ENCODE assay signal across 8 mouse cellular contexts in the genomic region with DNA sequence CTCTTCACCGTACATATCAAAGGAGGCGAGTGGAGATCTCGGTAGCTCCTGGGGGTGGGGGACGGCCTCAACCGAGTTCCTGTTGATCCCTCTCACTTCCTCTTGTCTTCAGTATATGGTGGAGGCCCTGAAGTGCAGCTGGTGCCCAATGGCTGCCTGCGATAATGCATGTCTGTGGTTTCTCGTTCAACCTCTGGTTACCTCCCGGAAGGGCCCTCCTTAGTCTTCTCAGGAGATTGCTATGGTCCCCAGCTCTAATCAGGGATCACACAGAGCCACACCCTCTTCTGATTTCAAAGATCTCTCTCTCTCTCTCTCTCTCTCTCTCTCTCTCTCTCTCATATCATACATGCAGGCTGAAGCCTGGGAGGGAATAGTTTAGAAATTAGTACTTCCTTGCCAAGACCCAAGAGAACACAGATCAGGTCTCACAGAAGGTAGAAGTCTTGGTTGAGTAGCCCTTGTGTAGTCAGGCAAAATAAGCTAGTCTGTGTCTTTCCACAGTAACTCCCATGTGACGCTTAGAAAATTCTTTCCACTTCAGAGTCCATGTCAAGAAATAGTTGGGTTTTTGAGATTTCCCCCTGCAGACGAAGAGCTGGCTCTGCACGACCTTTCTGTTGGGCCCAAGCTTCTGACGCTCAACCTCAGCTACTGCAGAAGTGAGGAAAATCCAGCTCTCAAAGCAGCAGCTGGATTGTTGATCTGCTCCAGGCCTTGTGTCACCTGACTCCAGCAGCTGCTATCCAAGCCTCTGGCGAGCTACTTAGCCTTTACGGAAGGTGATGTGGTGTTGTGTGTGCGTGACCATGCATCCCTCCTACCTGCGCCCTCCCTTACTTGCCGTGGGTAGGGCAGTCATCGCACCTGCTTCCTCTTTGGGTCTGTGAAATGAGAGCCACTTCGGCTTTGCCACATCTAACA. TPM values are rescaled to one million over a fixed set of nuclear protein-coding genes. Genes with fewer than 3 reads are reported as not detected.
A peak's percentile ranks its signal among the peaks of the same experiment; 100 is the strongest.
DNase-seq lines count a peak whose midpoint lies in the region; ATAC-seq and TF ChIP-seq lines count a peak whose summit lies in the region.

No protein-coding gene starts in this region.

- H3K9ac ChIP-seq in liver, adult 2 months (ENCODE audit: low read depth, low read length) = no peak overlapping the region
- no peak overlapping the region for H3K9ac ChIP-seq in forebrain, embryonic 13.5 days

- H3K4me2 ChIP-seq in forebrain, embryonic 13.5 days = no peak overlapping the region

- H3K27ac ChIP-seq in bone marrow macrophage, adult 2 months (ENCODE audit: insufficient read depth, low read depth, low read length) = peak overlapping the region; percentile 96
- H3K27ac ChIP-seq in liver, adult 2 months (replicated peaks; ENCODE audit: insufficient read depth, low read depth, low read length) = peak overlapping the region; percentile 50
- no peak overlapping the region for H3K27ac ChIP-seq in forebrain, embryonic 13.5 days

- no peak for TF ChIP-seq CTCF in bone marrow macrophage, adult 2 months (IDR thresholded peaks at IDR 0.05; ENCODE audit: low read depth, low read length)
- TF ChIP-seq CTCF in liver, adult 2 months (IDR thresholded peaks at IDR 0.05; ENCODE audit: low read depth, low read length) = no peak

- intact Hi-C loops in gastrocnemius, postnatal 14 days (cut with DNase I; ENCODE audit: low total_unique reads) = no loop called here

- no peak for ATAC-seq in forebrain, embryonic 13.5 days

- H3K4me3 ChIP-seq in bone marrow macrophage, adult 2 months (ENCODE audit: insufficient read depth, low read length) = peak overlapping the region; percentile 50
- no peak overlapping the region for H3K4me3 ChIP-seq in liver, adult 2 months (ENCODE audit: insufficient read depth, low read depth, low read length)
- no peak overlapping the region for H3K4me3 ChIP-seq in forebrain, embryonic 13.5 days

- 87% methylated on average over 19 of the region's 19 CpGs for WGBS in liver, adult 2 months
- WGBS in forebrain, embryonic 13.5 days = 91% methylated on average over 19 of the region's 19 CpGs

- no peaks in the 10 kb centered on the region for H3K36me3 ChIP-seq in liver, adult 2 months (ENCODE audit: control insufficient read depth, insufficient read depth, low read length)
- H3K36me3 ChIP-seq in forebrain, embryonic 13.5 days (ENCODE audit: poor library complexity, severe bottlenecking) = no peaks in the 10 kb centered on the region

- H3K4me1 ChIP-seq in bone marrow macrophage, adult 2 months (ENCODE audit: control insufficient read depth, insufficient read depth, low read length) = peaks cover 55% of the 10 kb centered on the region
- peaks cover 2% of the 10 kb centered on the region; the same call in 1 of the 2 replicates for H3K4me1 ChIP-seq in liver, adult 2 months (ENCODE audit: control insufficient read depth, insufficient read depth, low read length)
- peaks cover 10% of the 10 kb centered on the region for H3K4me1 ChIP-seq in forebrain, embryonic 13.5 days

- peak; percentile 46 for DNase-seq in gastrocnemius, postnatal 25 days
- no peak for DNase-seq in gastrocnemius, postnatal 14 days
- DNase-seq in liver, adult 2 months (ENCODE audit: extremely low read depth, low read depth, low spot score) = no peak
- DNase-seq in spleen, adult 18-20 months = peak; percentile 68 to 79
- DNase-seq in layer of hippocampus, adult 11-12 months (ENCODE audit: low spot score) = no peak
- no peak for DNase-seq in cerebellum, adult 18-20 months

- no peaks in the 10 kb centered on the region for H3K27me3 ChIP-seq in liver, adult 2 months (ENCODE audit: control insufficient read depth, insufficient read depth, low read length)
- H3K27me3 ChIP-seq in forebrain, embryonic 13.5 days = no peaks in the 10 kb centered on the region

- no peaks in the 10 kb centered on the region for H3K9me3 ChIP-seq in forebrain, embryonic 13.5 days (replicated peaks)

- no peak for TF ChIP-seq POLR2A in bone marrow macrophage, adult 2 months (IDR thresholded peaks at IDR 0.05; ENCODE audit: borderline replicate concordance, low read depth, low read length)
- no peak for TF ChIP-seq POLR2A in liver, adult 2 months (IDR thresholded peaks at IDR 0.05; ENCODE audit: extremely low read depth, insufficient read depth, low read length)

- H3K79me2 ChIP-seq in liver, adult 2 months (ENCODE audit: control insufficient read depth, insufficient read depth, low read length) = no peaks in the 10 kb centered on the region

RNA-seq across cellular contexts. Expression of gene Tmigd3, which starts 22.1 kb away (rescaled TPM):
- not detected for total RNA-seq in gastrocnemius, postnatal 25 days (2021)
- not detected for total RNA-seq in gastrocnemius, postnatal 14 days (2021)
- 1.1 TPM in 1 of 2 replicates, not detected in the other for polyA plus RNA-seq in bone marrow macrophage, adult 2 months (2012; ENCODE audit: insufficient read depth, insufficient read length, missing spikeins)
- total RNA-seq in liver, adult 2 months (2014; rRNA removed) = 0.27 TPM in 1 of 2 replicates, not detected in the other
- polyA plus RNA-seq in liver, adult 2 months (2012; rRNA removed) = 0.12 TPM in 1 of 2 replicates, not detected in the other
- not detected in 2 replicates for polyA plus RNA-seq in forebrain, embryonic 13.5 days (2015; fragmentation: Nextera tagmentation; extraction: Ambion mirVana)

RNA-seq across cellular contexts. Expression of gene Adora3, which starts 22.2 kb away (rescaled TPM):
- total RNA-seq in gastrocnemius, postnatal 25 days (2021) = under 1 TPM in 1 of 2 experiments, not detected in 1; 0.21 TPM
- not detected for total RNA-seq in gastrocnemius, postnatal 14 days (2021)
- 2.6 and 2.7 TPM in 2 replicates for polyA plus RNA-seq in bone marrow macrophage, adult 2 months (2012; ENCODE audit: insufficient read depth, insufficient read length, missing spikeins)
- total RNA-seq in liver, adult 2 months (2014; rRNA removed) = 0.09 TPM in 1 of 2 replicates, not detected in the other
- 0.06 TPM in 1 of 2 replicates, not detected in the other for polyA plus RNA-seq in liver, adult 2 months (2012; rRNA removed)
- 0.12 and 0.14 TPM in 2 replicates for polyA plus RNA-seq in forebrain, embryonic 13.5 days (2015; fragmentation: Nextera tagmentation; extraction: Ambion mirVana)

RNA-seq across cellular contexts. Expression of gene I830077J02Rik, which starts 39.6 kb away (rescaled TPM):
- under 1 TPM; 0.28 to 0.64 TPM for total RNA-seq in gastrocnemius, postnatal 25 days (2021)
- under 1 TPM; 0.44 to 0.74 TPM for total RNA-seq in gastrocnemius, postnatal 14 days (2021)
- 16.9 and 17.2 TPM in 2 replicates for polyA plus RNA-seq in bone marrow macrophage, adult 2 months (2012; ENCODE audit: insufficient read depth, insufficient read length, missing spikeins)
- 0.40 and 0.55 TPM in 2 replicates for total RNA-seq in liver, adult 2 months (2014; rRNA removed)
- polyA plus RNA-seq in liver, adult 2 months (2012; rRNA removed) = 0.39 and 0.54 TPM in 2 replicates
- polyA plus RNA-seq in forebrain, embryonic 13.5 days (2015; fragmentation: Nextera tagmentation; extraction: Ambion mirVana) = 0.21 and 0.28 TPM in 2 replicates

Comparison
In these comparisons a context has a peak if more than half of its experiments do, and no peak if none do; other contexts are left out.
1. DNase-seq: peak in gastrocnemius, postnatal 25 days (single experiment) and spleen, adult 18-20 months (2 of 2); none in gastrocnemius, postnatal 14 days (single experiment), liver, adult 2 months (single experiment), layer of hippocampus, adult 11-12 months (single experiment) and cerebellum, adult 18-20 months (0 of 2).